Mouse (Mus musculus) liver, embryonic 14.5 days (tissue): ENCODE data around the gene Susd5.

Experiments used
- CTCF ChIP-seq: IDR thresholded peaks from 2 replicates; pipeline ENCODE4 v1.5.1; 2016; ENCODE audit warnings: antibody characterized with exemption, low read depth, control low read depth
- EP300 ChIP-seq: IDR thresholded peaks from 2 replicates; pipeline ENCODE4 v1.6.1; 2016; ENCODE audit warnings: antibody characterized with exemption, low read depth

GRCm38 (mm10) chr9:114113911-114114623 is 57.1 kb downstream of the Susd5 start:
- TF ChIP-seq CTCF, result no peak
- TF ChIP-seq EP300, result no peak
